Mouse (Mus musculus) forelimb bud, embryonic 11.5 days (tissue): ENCODE results near the gene Wnt4.

Experiments
- DNase-seq: peaks from one replicate; pipeline ENCODE4 v3.0.0-alpha.2; 2012; ENCODE audit warnings: low read depth, low spot score

Gene Wnt4

GRCm38 (mm10) chr4:137279346-137279745 lies 2.1 kb downstream of the Wnt4 start:
- DNase-seq = no peak

GRCm38 (mm10) chr4:137281273-137281672 lies 4.0 kb downstream of the Wnt4 start:
- DNase-seq = no peak

- no peak for DNase-seq
These were observed 4.8 kb downstream of the Wnt4 start for GRCm38 (mm10) chr4:137282122-137282521.

- peak; percentile 43 for DNase-seq
These were observed 5.5 kb downstream of the Wnt4 start for GRCm38 (mm10) chr4:137282584-137283406.

GRCm38 (mm10) chr4:137283407-137283732 lies 6.1 kb downstream of the Wnt4 start:
- no peak for DNase-seq

GRCm38 (mm10) chr4:137285876-137286661 lies 8.8 kb downstream of the Wnt4 start:
- no peak for DNase-seq

GRCm38 (mm10) chr4:137286662-137286953 lies 9.3 kb downstream of the Wnt4 start:
- no peak for DNase-seq

- DNase-seq = no peak
These were observed 9.9 kb downstream of the Wnt4 start for GRCm38 (mm10) chr4:137287206-137287605.

GRCm38 (mm10) chr4:137287818-137288217 lies 10.5 kb downstream of the Wnt4 start:
- DNase-seq = peak; percentile 54

GRCm38 (mm10) chr4:137289701-137290100 lies 12.4 kb downstream of the Wnt4 start:
- no peak for DNase-seq

- DNase-seq = no peak
These were observed 13.0 kb downstream of the Wnt4 start for GRCm38 (mm10) chr4:137290250-137290649.

GRCm38 (mm10) chr4:137292625-137293024 lies 15.3 kb downstream of the Wnt4 start:
- DNase-seq = no peak

- DNase-seq = no peak
These were observed 16.7 kb downstream of the Wnt4 start for GRCm38 (mm10) chr4:137294032-137294431.

GRCm38 (mm10) chr4:137294474-137294873 lies 17.2 kb downstream of the Wnt4 start:
- DNase-seq = no peak

- DNase-seq = no peak
These were observed 17.7 kb downstream of the Wnt4 start for GRCm38 (mm10) chr4:137294951-137295350.

- DNase-seq = no peak
These were observed 20.3 kb downstream of the Wnt4 start for GRCm38 (mm10) chr4:137297611-137298010.

- no peak for DNase-seq
These were observed 21.1 kb downstream of the Wnt4 start for GRCm38 (mm10) chr4:137298406-137298805.

GRCm38 (mm10) chr4:137300227-137300626 lies 22.9 kb downstream of the Wnt4 start:
- no peak for DNase-seq

GRCm38 (mm10) chr4:137301635-137302034 lies 24.3 kb downstream of the Wnt4 start:
- DNase-seq = no peak

GRCm38 (mm10) chr4:137304106-137304505 lies 26.8 kb downstream of the Wnt4 start:
- DNase-seq = no peak

- no peak for DNase-seq
These were observed 27.8 kb downstream of the Wnt4 start for GRCm38 (mm10) chr4:137305066-137305465.

GRCm38 (mm10) chr4:137305831-137306576 lies 28.7 kb downstream of the Wnt4 start:
- DNase-seq = no peak

- no peak for DNase-seq
These were observed 29.2 kb downstream of the Wnt4 start for GRCm38 (mm10) chr4:137306577-137306888.
